Mouse (Mus musculus): ENCODE measurements around the gene Tmtc2.

The Tmtc2 gene

DNA sequence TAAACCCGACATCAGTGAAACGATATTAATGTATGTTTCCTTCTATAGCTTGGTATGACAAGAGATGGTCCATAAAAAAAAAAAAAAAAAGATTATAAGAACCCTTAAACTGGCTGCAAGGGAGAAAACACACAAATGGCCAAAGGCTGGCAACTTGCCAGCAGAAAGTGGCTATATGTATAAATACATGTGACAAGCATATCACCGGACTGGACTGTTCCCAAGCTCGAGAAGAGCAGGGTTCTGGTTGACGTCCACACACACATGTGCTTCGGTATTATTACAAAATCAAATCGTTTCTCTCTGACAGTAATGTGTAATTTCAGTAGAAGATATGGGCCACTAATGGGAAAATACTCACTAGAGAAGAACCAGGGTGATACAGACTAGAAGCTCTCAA, 287.2 kb downstream of the Tmtc2 start:
- DNase-seq, result no peak

DNA sequence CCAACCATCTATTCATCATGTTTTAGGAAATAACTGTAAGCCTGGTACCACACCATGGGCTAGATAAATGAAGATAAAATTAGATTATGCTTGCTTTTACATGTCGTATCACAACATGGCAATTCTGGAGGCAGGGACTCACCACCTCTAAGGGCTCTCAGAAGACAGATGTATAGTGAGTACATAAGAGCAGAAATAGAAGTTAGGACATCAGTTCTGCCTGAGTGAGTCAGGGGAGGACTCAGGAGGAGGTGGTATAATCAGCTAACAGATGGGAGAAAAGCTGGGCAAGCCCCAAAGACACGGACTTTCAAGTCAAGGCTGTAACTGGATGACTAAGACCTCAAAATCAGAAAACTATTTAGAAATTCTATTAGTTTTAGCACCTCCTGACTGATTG, 288.0 kb downstream of the Tmtc2 start:
- no peak for DNase-seq

DNA sequence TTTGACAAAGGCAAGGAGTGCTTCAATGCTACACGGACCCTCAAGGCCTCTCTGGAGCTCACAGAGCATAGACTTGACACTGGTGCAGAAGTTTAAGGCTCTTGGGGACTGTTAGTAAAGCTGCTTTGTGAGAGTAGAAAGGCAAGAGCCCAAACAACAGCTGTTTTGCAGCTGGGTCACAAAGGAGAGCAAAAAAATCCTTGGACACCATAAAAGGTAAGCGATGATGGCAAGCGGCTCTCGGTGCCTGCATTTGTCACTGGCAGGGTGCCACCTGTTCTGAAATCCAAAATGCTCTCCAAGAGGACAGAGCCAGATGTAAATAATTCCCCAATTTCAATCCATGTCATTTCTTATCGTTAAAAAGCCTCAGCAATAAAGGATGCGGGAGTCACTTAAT, 290.1 kb downstream of the Tmtc2 start:
- no peak for DNase-seq

GRCm38 (mm10) chr10:105280933-105281332, 293.3 kb downstream of the Tmtc2 start:
- DNase-seq, result no peak

DNA sequence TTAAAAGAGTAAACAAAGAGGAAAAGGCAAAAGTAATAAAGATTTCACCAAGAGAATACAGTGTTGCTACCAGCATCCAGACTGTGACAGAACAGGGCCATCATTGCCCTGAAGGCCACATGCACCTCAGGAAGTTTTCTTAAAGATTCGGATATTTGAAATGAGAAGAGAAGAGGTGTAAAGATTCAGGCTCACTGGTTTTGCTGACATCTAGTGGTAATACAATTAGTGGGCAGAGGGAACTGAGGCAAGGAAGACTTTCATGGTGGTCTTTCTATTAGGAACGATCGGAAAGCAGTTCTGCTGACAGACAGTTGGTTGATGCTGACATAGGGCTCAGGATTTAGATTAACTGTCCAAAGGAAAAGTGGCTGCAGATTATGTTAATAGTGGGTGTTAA, 314.2 kb downstream of the Tmtc2 start:
- DNase-seq, result no peak

GRCm38 (mm10) chr10:105238291-105238690, 336.0 kb downstream of the Tmtc2 start:
- DNase-seq, result peak; percentile 64 to 73

DNA sequence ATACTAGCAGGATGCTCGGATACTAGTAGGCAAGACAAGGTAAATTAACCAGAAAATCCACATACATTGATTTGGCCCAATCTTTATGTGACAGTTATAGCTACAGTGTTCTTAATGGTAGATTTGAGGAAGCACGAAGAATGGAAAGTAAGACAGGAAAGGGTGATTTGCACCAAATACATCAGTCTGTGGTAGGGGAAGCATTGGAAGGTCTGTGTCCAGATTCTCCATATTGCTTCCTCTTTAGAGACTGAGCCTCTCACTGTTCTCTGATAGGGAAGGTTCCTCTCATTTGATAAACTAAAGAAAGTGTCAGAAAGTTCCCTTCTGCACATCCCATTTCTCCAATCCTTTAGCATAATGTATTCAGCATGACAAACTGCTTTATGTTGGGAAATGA, 341.4 kb downstream of the Tmtc2 start:
- DNase-seq, result no peak

- no peak for DNase-seq
Observed at GRCm38 (mm10) chr10:105230416-105230815, 343.8 kb downstream of the Tmtc2 start.

DNA sequence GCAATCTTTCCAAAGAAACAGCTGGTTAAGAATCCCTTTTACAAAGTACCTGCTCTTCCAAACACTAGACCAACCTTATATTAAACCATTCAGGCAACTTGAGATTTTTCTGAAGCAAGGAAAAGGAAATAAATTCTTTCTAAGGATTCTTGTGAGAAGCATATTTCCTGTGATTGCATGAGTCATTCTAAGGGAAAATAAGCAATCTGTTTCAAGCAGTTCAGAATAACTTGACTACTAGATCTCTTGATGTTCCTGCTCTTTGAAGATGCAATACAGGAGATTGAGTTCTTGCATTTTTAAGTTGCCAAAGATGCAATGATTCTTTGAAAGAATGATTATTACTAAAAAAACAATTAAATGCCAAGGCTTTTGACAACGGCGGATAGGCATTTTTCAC, 345.6 kb downstream of the Tmtc2 start:
- no peak for DNase-seq

DNA sequence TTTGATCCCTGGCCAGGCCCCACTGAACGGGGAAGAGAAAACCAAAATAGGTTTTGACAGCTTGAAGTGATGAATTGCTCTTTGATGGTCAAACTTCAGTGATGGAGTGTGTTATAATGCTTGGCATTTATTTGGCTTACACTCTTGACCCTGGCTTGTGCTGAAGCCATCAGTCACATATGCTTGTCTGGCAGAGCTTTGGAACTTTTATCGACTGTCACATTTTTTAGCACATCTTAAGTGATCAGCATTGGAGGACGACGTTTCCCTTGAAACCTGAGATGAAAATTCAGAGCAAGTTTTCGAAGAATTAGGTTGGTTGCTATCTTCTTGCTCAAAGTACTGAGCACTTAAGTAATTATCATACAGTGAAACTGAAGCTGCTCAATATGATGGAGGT, 346.6 kb downstream of the Tmtc2 start:
- DNase-seq, result no peak

DNA sequence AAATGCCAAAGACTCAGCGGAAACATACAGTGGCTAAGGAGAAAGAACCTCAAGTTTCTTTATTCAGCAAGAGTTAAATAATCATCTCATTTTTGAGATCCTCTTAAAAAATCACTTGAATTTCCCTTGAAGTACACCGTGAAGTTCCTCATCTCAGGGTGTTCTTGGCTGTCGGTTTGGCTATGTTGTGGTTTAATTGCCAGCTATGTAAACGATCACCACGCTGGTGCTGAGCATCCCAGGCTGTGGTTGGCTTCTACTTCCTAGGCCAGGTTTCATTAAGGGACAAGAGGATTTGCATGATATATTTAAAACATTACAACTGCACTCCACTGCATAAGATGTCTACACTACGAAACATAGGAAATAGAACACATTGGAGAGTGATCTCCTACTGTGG, 348.5 kb downstream of the Tmtc2 start:
- no peak for DNase-seq

GRCm38 (mm10) chr10:105222904-105223303, 351.3 kb downstream of the Tmtc2 start:
- no peak for DNase-seq

GRCm38 (mm10) chr10:105201491-105201890, 372.8 kb downstream of the Tmtc2 start:
- no peak for DNase-seq

DNA sequence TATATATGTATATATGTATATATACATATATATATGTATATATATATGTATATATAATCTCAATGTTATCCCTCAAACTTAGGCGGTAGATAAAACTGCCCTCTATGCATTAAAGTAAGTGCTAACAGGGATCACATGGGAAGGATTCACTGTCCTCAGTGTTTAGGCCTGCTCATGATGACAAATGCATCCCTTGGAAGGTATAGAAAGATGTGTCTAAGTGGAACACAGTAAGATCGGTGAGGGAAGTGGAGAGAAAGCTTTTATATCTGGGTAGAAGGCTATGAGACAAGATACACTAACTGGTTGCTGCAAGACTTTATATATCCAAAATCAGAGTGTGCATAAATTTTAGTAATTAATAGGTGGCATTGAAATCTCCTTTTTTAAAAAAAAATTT, 373.6 kb downstream of the Tmtc2 start:
- DNase-seq, result no peak

GRCm38 (mm10) chr10:105200092-105200491, 374.2 kb downstream of the Tmtc2 start:
- no peak for DNase-seq

- no peak for DNase-seq
Observed at GRCm38 (mm10) chr10:105199515-105199914, 374.7 kb downstream of the Tmtc2 start.

DNA sequence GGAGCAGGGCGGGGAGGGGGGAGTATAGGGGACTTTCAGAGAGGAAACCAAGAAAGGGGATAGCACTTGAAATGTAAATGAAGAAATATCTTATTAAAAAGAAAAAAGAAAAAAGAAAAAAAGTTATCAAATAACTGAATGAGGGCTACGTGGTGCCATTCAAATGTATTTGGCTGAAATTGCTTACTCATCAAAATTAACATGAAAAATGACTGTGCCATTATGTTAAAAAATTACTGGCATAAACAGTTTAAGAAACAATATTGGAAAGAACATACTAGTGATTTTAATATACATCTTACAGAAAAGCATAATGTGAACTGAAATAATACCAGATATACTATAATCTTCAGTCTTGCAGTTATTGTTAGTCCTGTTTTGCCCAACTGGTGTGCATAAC, 378.9 kb downstream of the Tmtc2 start:
- DNase-seq, result no peak

- no peak for DNase-seq
Observed at GRCm38 (mm10) chr10:105193756-105194460, 380.3 kb downstream of the Tmtc2 start.

GRCm38 (mm10) chr10:105192071-105192470, 382.2 kb downstream of the Tmtc2 start:
- no peak for DNase-seq

DNA sequence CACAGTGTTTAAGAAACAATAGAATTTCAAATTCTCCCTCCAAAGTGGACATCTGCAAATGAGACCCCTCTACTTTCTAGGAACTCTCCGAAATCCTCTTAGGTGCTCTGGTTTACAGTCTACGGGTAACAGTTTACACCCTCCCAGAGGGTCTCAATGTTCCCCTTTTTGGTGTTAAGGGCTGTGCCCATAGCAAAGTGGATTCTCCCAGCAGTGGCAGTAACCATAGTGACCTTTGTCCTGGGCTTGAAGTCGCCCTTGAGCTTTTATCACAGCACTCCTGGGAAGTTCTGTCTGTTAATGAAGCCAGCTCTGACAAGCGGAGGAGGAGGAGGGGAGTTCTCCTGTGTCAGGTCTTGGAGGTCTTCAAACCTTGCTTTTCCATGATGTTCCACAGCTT, 384.5 kb downstream of the Tmtc2 start:
- DNase-seq, result no peak

- DNase-seq, result no peak
Observed at GRCm38 (mm10) chr10:105186636-105187035, 387.6 kb downstream of the Tmtc2 start.

DNA sequence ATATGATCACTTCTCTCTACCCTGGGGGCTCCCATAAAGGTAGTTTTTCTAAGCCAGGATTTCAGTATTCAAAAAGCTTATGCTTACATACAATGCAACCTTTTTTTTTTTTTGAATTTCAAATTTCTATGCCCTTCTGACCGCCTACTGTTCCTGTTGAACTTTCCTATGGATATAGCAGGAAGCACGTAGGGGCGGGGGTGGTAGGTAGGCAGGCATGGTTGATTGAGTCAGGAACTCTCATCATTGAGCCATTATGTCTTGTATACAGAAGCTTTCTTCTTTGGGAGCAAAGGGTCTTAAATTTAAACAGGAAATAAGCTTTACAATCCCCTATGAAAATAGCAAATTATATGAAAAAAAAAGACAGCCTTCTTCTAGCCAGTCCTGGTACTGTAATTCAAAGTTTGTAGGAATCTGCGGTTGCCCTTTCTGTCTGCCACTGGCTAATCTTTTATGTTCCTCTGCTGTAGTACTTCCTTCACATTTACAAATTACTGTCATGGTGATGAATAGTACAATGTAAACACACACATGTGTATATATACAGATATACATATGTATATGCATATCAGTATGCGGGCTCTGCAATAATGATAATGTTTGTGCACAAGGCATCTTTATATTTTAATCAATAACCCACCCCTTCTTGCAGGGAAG, 405.7 kb downstream of the Tmtc2 start:
- no peak for DNase-seq

- no peak for DNase-seq
Observed at GRCm38 (mm10) chr10:105165291-105165690, 409.0 kb downstream of the Tmtc2 start.

DNA sequence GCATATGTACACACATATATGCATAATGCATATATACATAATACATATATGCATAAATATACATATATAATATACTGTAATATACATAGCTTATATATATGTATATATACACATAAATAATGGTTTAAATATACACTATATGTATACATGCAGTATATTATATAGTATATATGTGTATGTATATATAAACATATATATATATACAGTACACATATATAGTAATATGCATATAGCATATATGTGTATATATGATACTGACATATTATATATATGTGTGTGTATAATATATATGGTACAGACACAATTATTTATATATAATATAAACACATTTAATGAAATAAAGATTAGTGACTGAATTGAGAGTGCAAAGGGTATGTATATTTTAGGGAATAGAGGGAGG, 420.5 kb downstream of the Tmtc2 start:
- no peak for DNase-seq

DNA sequence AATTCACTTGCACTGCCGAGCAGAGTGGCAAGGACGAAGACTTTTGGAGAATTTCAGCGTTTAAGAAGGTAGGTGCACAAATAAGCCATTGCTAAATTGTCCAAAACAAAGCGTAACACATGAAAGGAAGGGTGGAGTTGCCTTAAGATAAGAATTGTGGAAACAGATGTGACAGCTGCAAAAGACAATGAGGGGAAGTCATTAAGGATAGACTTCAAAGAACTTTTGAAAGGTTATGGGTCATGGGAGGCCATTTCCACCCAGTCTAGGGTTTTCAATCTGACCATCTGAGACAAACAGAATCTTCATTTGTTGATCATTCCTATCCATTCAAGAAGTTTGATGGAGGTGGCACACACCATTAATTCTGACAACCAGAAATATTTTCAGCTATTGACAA, 429.9 kb downstream of the Tmtc2 start:
- no peak for DNase-seq

All from B cell, adult 2 months (primary cell).